Mouse (Mus musculus): Measurements from ENCODE around the gene Nr1h4. TPM values are rescaled to one million over a fixed set of nuclear protein-coding genes. Genes with fewer than 3 reads are reported as not detected.

Nr1h4 gene
- not detected in 2 replicates for polyA plus RNA-seq (2014; fragmentation: Nextera tagmentation; extraction: Ambion mirVana)

DNA sequence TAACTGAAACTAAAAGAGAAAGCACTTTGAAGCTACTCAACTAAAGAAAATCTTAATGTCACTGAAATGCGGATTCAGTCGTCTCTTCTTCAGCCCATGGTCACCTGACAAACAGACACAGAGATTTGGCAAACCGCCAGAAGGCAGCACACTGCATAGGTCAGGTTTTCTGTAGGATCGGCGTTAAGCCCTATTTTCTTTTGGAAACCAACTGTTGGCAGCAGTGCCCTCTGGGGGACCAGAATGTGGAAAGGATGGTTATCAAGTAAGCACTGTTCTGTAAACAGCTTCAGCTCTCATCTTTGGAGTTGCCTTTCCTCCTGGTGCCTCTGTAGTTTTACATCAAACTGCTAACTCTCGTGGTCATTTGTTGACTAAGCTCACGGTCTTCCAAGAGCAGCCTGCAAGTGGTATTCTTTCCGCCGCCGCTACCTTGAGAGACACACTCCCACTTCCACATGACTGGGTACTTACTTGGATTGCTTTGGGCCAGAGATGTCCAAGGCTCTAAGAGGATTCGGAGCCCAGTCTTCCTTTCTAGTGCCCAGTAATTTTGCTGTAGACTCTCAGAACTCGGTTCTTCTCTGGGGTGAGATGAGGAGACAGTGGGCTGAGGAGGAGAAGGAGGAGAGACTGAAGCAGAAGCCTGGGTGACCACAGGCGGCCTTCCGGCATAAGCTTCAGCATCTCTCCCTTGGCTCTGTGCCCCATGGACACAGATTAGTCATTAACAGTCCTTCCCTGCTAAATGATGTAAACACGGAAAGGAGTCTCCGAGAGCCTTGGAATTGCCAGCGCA is at the start of gene Nr1h4:
Nr1h4 (minus strand) TSS at position 657 of the 799 bp plus-strand sequence.
- Histone ChIP-seq H3K36me3 (ENCODE audit: control insufficient read depth, insufficient read depth, low read length) (no peaks in the 10 kb centered on the region), H3K4me1 (ENCODE audit: control insufficient read depth, insufficient read depth, low read length) (no peaks in the 10 kb centered on the region), H3K9ac (ENCODE audit: low read length) (no peak within 1 kb of the TSS), H3K4me2 (ENCODE audit: low read depth) (no peak within 1 kb of the TSS), H3K9me3 (ENCODE audit: control insufficient read depth, low read length) (no peaks in the 10 kb centered on the region), H3K27me3 (ENCODE audit: control insufficient read depth, insufficient read depth, low read length) (no peaks in the 10 kb centered on the region), H3K27ac (ENCODE audit: low read depth, low read length) (no peak within 1 kb of the TSS), H3K4me3 (ENCODE audit: low read depth, low read length) (no peak within 1 kb of the TSS)
- no peak for DNase-seq (ENCODE audit: low spot score)
- ATAC-seq (ENCODE audit: insufficient read depth, low FRiP score, low TSS enrichment) = no peak
- WGBS = 90% methylated on average over 17 of the region's 17 CpGs

DNA sequence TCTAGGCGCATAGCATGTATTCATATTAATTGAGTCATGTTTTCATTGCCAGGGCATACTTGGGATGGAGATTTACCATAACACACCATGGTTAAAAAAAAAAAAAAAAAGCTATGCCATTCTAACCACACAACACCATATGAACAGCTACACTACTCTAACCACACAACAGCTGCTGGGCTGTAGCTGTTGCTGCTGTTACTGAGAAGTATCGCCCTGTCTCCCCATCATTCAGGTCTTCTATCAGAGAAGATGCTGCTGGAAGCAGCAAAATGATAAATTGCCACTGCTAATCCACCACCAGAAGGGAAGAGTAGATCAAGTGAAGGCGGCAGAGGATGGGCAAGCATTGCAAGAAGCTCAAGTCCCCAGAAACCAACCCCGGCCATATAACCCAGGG is 45.4 kb upstream of the Nr1h4 start:
- Histone ChIP-seq H3K4me3 (ENCODE audit: low read depth, low read length) (no peak overlapping the region), H3K4me2 (ENCODE audit: low read depth) (no peak overlapping the region), H3K9me3 (ENCODE audit: control insufficient read depth, low read length) (no peaks in the 10 kb centered on the region), H3K36me3 (ENCODE audit: control insufficient read depth, insufficient read depth, low read length) (no peaks in the 10 kb centered on the region), H3K27me3 (ENCODE audit: control insufficient read depth, insufficient read depth, low read length) (no peaks in the 10 kb centered on the region), H3K4me1 (ENCODE audit: control insufficient read depth, insufficient read depth, low read length) (no peaks in the 10 kb centered on the region), H3K27ac (ENCODE audit: low read depth, low read length) (no peak overlapping the region), H3K9ac (ENCODE audit: low read length) (no peak overlapping the region)
- 90% methylated on average over 4 of the region's 4 CpGs for WGBS
- ATAC-seq (ENCODE audit: insufficient read depth, low FRiP score, low TSS enrichment) (no peak), DNase-seq (ENCODE audit: low spot score) (no peak)

- H3K36me3 ChIP-seq (ENCODE audit: control insufficient read depth, insufficient read depth, low read length) = no peaks in the 10 kb centered on the region
- no peak for DNase-seq (ENCODE audit: low spot score)
- no peak overlapping the region for H3K9ac ChIP-seq (ENCODE audit: low read length)
- no peaks in the 10 kb centered on the region for H3K27me3 ChIP-seq (ENCODE audit: control insufficient read depth, insufficient read depth, low read length)
- H3K4me1 ChIP-seq (ENCODE audit: control insufficient read depth, insufficient read depth, low read length) = no peaks in the 10 kb centered on the region
- WGBS = 83% methylated on average over 3 of the region's 3 CpGs
- H3K9me3 ChIP-seq (ENCODE audit: control insufficient read depth, low read length) = no peaks in the 10 kb centered on the region
- H3K4me2 ChIP-seq (ENCODE audit: low read depth) = no peak overlapping the region
- H3K4me3 ChIP-seq (ENCODE audit: low read depth, low read length) = no peak overlapping the region
- H3K27ac ChIP-seq (ENCODE audit: low read depth, low read length) = no peak overlapping the region
- ATAC-seq (ENCODE audit: insufficient read depth, low FRiP score, low TSS enrichment) = no peak
Measured at GRCm38 (mm10) chr10:89577666-89578065, 44.3 kb upstream of the Nr1h4 start.

- H3K4me3 ChIP-seq (ENCODE audit: low read depth, low read length) = no peak overlapping the region
- H3K9ac ChIP-seq (ENCODE audit: low read length) = no peak overlapping the region
- no peak overlapping the region for H3K4me2 ChIP-seq (ENCODE audit: low read depth)
- H3K4me1 ChIP-seq (ENCODE audit: control insufficient read depth, insufficient read depth, low read length) = no peaks in the 10 kb centered on the region
- WGBS = 91% methylated on average over 3 of the region's 3 CpGs
- H3K9me3 ChIP-seq (ENCODE audit: control insufficient read depth, low read length) = no peaks in the 10 kb centered on the region
- DNase-seq (ENCODE audit: low spot score) (no peak), ATAC-seq (ENCODE audit: insufficient read depth, low FRiP score, low TSS enrichment) (no peak)
- no peaks in the 10 kb centered on the region for H3K27me3 ChIP-seq (ENCODE audit: control insufficient read depth, insufficient read depth, low read length)
- H3K27ac ChIP-seq (ENCODE audit: low read depth, low read length) = no peak overlapping the region
- no peaks in the 10 kb centered on the region for H3K36me3 ChIP-seq (ENCODE audit: control insufficient read depth, insufficient read depth, low read length)
Measured at GRCm38 (mm10) chr10:89573421-89573820, 40.0 kb upstream of the Nr1h4 start.

- Histone ChIP-seq H3K4me2 (ENCODE audit: low read depth) (no peak overlapping the region), H3K27me3 (ENCODE audit: control insufficient read depth, insufficient read depth, low read length) (no peaks in the 10 kb centered on the region), H3K9ac (ENCODE audit: low read length) (no peak overlapping the region), H3K4me3 (ENCODE audit: low read depth, low read length) (no peak overlapping the region), H3K27ac (ENCODE audit: low read depth, low read length) (no peak overlapping the region), H3K9me3 (ENCODE audit: control insufficient read depth, low read length) (no peaks in the 10 kb centered on the region), H3K36me3 (ENCODE audit: control insufficient read depth, insufficient read depth, low read length) (no peaks in the 10 kb centered on the region), H3K4me1 (ENCODE audit: control insufficient read depth, insufficient read depth, low read length) (no peaks in the 10 kb centered on the region)
- ATAC-seq (ENCODE audit: insufficient read depth, low FRiP score, low TSS enrichment) = no peak
- 94% methylated on average over 6 of the region's 6 CpGs for WGBS
- DNase-seq (ENCODE audit: low spot score) = no peak
Measured at GRCm38 (mm10) chr10:89572946-89573345, 39.6 kb upstream of the Nr1h4 start.

DNA sequence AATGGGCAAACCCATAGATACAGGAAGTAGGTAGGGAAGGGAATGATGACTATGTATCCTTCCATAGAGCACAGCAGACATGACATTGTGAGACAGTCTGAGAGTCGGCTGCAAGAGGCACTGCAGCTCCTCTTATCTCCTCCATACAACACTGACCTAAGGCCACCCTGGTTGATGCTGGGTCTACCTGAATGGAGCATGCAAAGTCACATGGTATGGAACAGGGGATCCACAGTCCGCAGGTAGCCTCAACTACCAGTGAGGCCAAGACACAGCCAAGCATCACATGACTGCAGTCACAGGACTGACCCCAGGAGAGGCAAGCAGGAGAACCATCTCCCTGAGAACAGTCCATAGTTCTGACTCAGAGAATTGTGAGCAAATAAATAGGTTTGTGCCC is 34.0 kb upstream of the Nr1h4 start:
- no peak overlapping the region for H3K27ac ChIP-seq (ENCODE audit: low read depth, low read length)
- DNase-seq (ENCODE audit: low spot score) = no peak
- H3K36me3 ChIP-seq (ENCODE audit: control insufficient read depth, insufficient read depth, low read length) = no peaks in the 10 kb centered on the region
- WGBS = 96% methylated on average over 2 of the region's 2 CpGs
- H3K4me1 ChIP-seq (ENCODE audit: control insufficient read depth, insufficient read depth, low read length) = no peaks in the 10 kb centered on the region
- H3K4me3 ChIP-seq (ENCODE audit: low read depth, low read length) = no peak overlapping the region
- no peak overlapping the region for H3K9ac ChIP-seq (ENCODE audit: low read length)
- H3K4me2 ChIP-seq (ENCODE audit: low read depth) = no peak overlapping the region
- H3K9me3 ChIP-seq (ENCODE audit: control insufficient read depth, low read length) = no peaks in the 10 kb centered on the region
- no peaks in the 10 kb centered on the region for H3K27me3 ChIP-seq (ENCODE audit: control insufficient read depth, insufficient read depth, low read length)
- no peak for ATAC-seq (ENCODE audit: insufficient read depth, low FRiP score, low TSS enrichment)

- WGBS = 90% methylated on average over 9 of the region's 9 CpGs
- Histone ChIP-seq H3K36me3 (ENCODE audit: control insufficient read depth, insufficient read depth, low read length) (no peaks in the 10 kb centered on the region), H3K9me3 (ENCODE audit: control insufficient read depth, low read length) (no peaks in the 10 kb centered on the region), H3K27me3 (ENCODE audit: control insufficient read depth, insufficient read depth, low read length) (no peaks in the 10 kb centered on the region), H3K27ac (ENCODE audit: low read depth, low read length) (no peak overlapping the region), H3K4me1 (ENCODE audit: control insufficient read depth, insufficient read depth, low read length) (no peaks in the 10 kb centered on the region), H3K4me3 (ENCODE audit: low read depth, low read length) (no peak overlapping the region), H3K4me2 (ENCODE audit: low read depth) (no peak overlapping the region), H3K9ac (ENCODE audit: low read length) (no peak overlapping the region)
- no peak for DNase-seq (ENCODE audit: low spot score)
- ATAC-seq (ENCODE audit: insufficient read depth, low FRiP score, low TSS enrichment) = no peak
Measured at GRCm38 (mm10) chr10:89565301-89566022, 32.1 kb upstream of the Nr1h4 start.

GRCm38 (mm10) chr10:89562113-89562512 is 28.7 kb upstream of the Nr1h4 start:
- Histone ChIP-seq H3K9ac (ENCODE audit: low read length) (no peak overlapping the region), H3K4me1 (ENCODE audit: control insufficient read depth, insufficient read depth, low read length) (no peaks in the 10 kb centered on the region), H3K9me3 (ENCODE audit: control insufficient read depth, low read length) (no peaks in the 10 kb centered on the region), H3K27ac (ENCODE audit: low read depth, low read length) (no peak overlapping the region), H3K27me3 (ENCODE audit: control insufficient read depth, insufficient read depth, low read length) (no peaks in the 10 kb centered on the region), H3K36me3 (ENCODE audit: control insufficient read depth, insufficient read depth, low read length) (no peaks in the 10 kb centered on the region), H3K4me2 (ENCODE audit: low read depth) (no peak overlapping the region), H3K4me3 (ENCODE audit: low read depth, low read length) (no peak overlapping the region)
- ATAC-seq (ENCODE audit: insufficient read depth, low FRiP score, low TSS enrichment) (no peak), DNase-seq (ENCODE audit: low spot score) (no peak)
- WGBS = 95% methylated on average over 6 of the region's 6 CpGs

GRCm38 (mm10) chr10:89559351-89559750 is 26.0 kb upstream of the Nr1h4 start:
- Histone ChIP-seq H3K9me3 (ENCODE audit: control insufficient read depth, low read length) (no peaks in the 10 kb centered on the region), H3K4me3 (ENCODE audit: low read depth, low read length) (no peak overlapping the region), H3K9ac (ENCODE audit: low read length) (no peak overlapping the region), H3K4me1 (ENCODE audit: control insufficient read depth, insufficient read depth, low read length) (no peaks in the 10 kb centered on the region), H3K27ac (ENCODE audit: low read depth, low read length) (no peak overlapping the region), H3K36me3 (ENCODE audit: control insufficient read depth, insufficient read depth, low read length) (no peaks in the 10 kb centered on the region), H3K27me3 (ENCODE audit: control insufficient read depth, insufficient read depth, low read length) (no peaks in the 10 kb centered on the region), H3K4me2 (ENCODE audit: low read depth) (no peak overlapping the region)
- 84% methylated on average over 3 of the region's 3 CpGs for WGBS
- ATAC-seq (ENCODE audit: insufficient read depth, low FRiP score, low TSS enrichment) (no peak), DNase-seq (ENCODE audit: low spot score) (no peak)
